Mouse (Mus musculus) MEL (cell line): ENCODE results near the gene Slc39a13. TPM values are rescaled to one million over a fixed set of nuclear protein-coding genes. Genes with fewer than 3 reads are reported as not detected.

Experiments
- DNase-seq: peaks from one replicate; pipeline ENCODE4 v3.0.0; 2011; ENCODE audit warnings: low read depth, low spot score
- H3K27ac ChIP-seq: 2 replicates; pipeline ENCODE4 v1.5.1; 2012; ENCODE audit warnings: low read depth, mild to moderate bottlenecking, control low read depth, low read length, moderate library complexity; ENCODE audit not compliant: control insufficient read depth
- H3K27me3 ChIP-seq, 2 experiments: fragments of 150-350 bp in 1 of 2; sonication (generic) in 1 of 2; 2 replicates each; pipeline ENCODE4 v1.6.1; 2012; ENCODE audit warnings: low read length in 2 of 2, mild to moderate bottlenecking in 2 of 2, improper control_type of control experiment in 1 of 2, moderate library complexity in 1 of 2; ENCODE audit not compliant: insufficient read depth in 2 of 2, control insufficient read depth in 1 of 2
- H3K36me3 ChIP-seq, 2 experiments: 2 replicates each; pipeline ENCODE4 v1.6.1; 2012 to 2014; ENCODE audit warnings: low read length in 2 of 2, improper control_type of control experiment in 1 of 2, inconsistent platforms in 1 of 2, mild to moderate bottlenecking in 1 of 2; ENCODE audit not compliant: insufficient read depth in 2 of 2, control insufficient read depth in 1 of 2
- H3K4me1 ChIP-seq, 2 experiments: fragments of 150-350 bp in 1 of 2; sonication (generic) in 1 of 2; 2 replicates each; pipeline ENCODE4 v1.6.1; 2012; ENCODE audit warnings: low read length in 2 of 2, improper control_type of control experiment in 1 of 2, mild to moderate bottlenecking in 1 of 2; ENCODE audit not compliant: insufficient read depth in 2 of 2, control insufficient read depth in 1 of 2
- H3K4me3 ChIP-seq, 2 experiments: fragments of 150-350 bp in 1 of 2; sonication (generic) in 1 of 2; 2 replicates each; pipeline ENCODE4 v1.5.1; 2012; ENCODE audit warnings: low read depth in 2 of 2, low read length in 2 of 2, mild to moderate bottlenecking in 2 of 2, moderate library complexity in 2 of 2, control low read depth in 1 of 2, improper control_type of control experiment in 1 of 2; ENCODE audit not compliant: control insufficient read depth in 1 of 2, insufficient read depth in 1 of 2
- H3K79me2 ChIP-seq: 2 replicates; pipeline ENCODE4 v1.6.1; 2012; ENCODE audit warnings: mild to moderate bottlenecking, low read length, moderate library complexity; ENCODE audit not compliant: control insufficient read depth, poor library complexity, insufficient read depth
- H3K9ac ChIP-seq: 2 replicates; pipeline ENCODE4 v1.6.1; 2012; ENCODE audit warnings: low read depth, mild to moderate bottlenecking, control low read depth, low read length, moderate library complexity; ENCODE audit not compliant: control insufficient read depth, poor library complexity, severe bottlenecking
- H3K9me3 ChIP-seq: fragments of 150-350 bp; sonication (generic); replicated peaks from 2 replicates; pipeline ENCODE4 v1.6.1; 2012; ENCODE audit warnings: mild to moderate bottlenecking, low read length, improper control_type of control experiment, moderate library complexity; ENCODE audit not compliant: insufficient read depth
- BHLHE40 ChIP-seq: IDR thresholded peaks from 2 replicates; pipeline ENCODE4 v1.6.1; 2012; ENCODE audit warnings: low read depth, mild to moderate bottlenecking, inconsistent platforms, low read length, improper control_type of control experiment, borderline replicate concordance
- CHD1 ChIP-seq: IDR thresholded peaks from 2 replicates; pipeline ENCODE4 v1.6.1; 2012; ENCODE audit warnings: low read depth, mild to moderate bottlenecking, inconsistent platforms, low read length, improper control_type of control experiment
- CTCF ChIP-seq, 3 experiments: IDR thresholded peaks in 2 of 3; conservative IDR thresholded peaks in 1 of 3; 2 replicates each; pipeline ENCODE4 v1.5.1; 2011 to 2012; ENCODE audit warnings: low read length in 3 of 3, low read depth in 2 of 3, mild to moderate bottlenecking in 2 of 3, improper control_type of control experiment in 1 of 3, inconsistent platforms in 1 of 3, mixed read lengths in 1 of 3, moderate library complexity in 1 of 3; ENCODE audit not compliant: control insufficient read depth in 1 of 3, insufficient read depth in 1 of 3, poor library complexity in 1 of 3, severe bottlenecking in 1 of 3
- E2F4 ChIP-seq: IDR thresholded peaks from 2 replicates; pipeline ENCODE4 v1.6.1; 2011; ENCODE audit warnings: low read depth, low read length, improper control_type of control experiment, borderline replicate concordance
- ELF1 ChIP-seq: IDR thresholded peaks from 2 replicates; pipeline ENCODE4 v1.6.1; 2014; ENCODE audit warnings: low read depth, mild to moderate bottlenecking, inconsistent platforms, low read length, improper control_type of control experiment, moderate library complexity
- ETS1 ChIP-seq: IDR thresholded peaks from 2 replicates; pipeline ENCODE4 v1.6.1; 2012; ENCODE audit warnings: low read depth, mild to moderate bottlenecking, inconsistent platforms, low read length, improper control_type of control experiment, moderate library complexity
- HCFC1 ChIP-seq: IDR thresholded peaks from 2 replicates; pipeline ENCODE4 v1.6.1; 2012; ENCODE audit warnings: low read depth, mild to moderate bottlenecking, inconsistent platforms, low read length, improper control_type of control experiment, moderate library complexity
- JUND ChIP-seq: IDR thresholded peaks from 2 replicates; pipeline ENCODE4 v1.6.1; 2011; ENCODE audit warnings: low read depth, mild to moderate bottlenecking, improper control_type of control experiment, low read length
- MAFK ChIP-seq: IDR thresholded peaks from 2 replicates; pipeline ENCODE4 v1.6.1; 2011; ENCODE audit warnings: low read depth, mild to moderate bottlenecking, low read length, improper control_type of control experiment, borderline replicate concordance
- MAX ChIP-seq: IDR thresholded peaks from 2 replicates; pipeline ENCODE4 v1.6.1; 2011; ENCODE audit warnings: low read length, improper control_type of control experiment
- MAZ ChIP-seq: IDR thresholded peaks from 2 replicates; pipeline ENCODE4 v1.6.1; 2012; ENCODE audit warnings: low read depth, mild to moderate bottlenecking, inconsistent platforms, low read length, improper control_type of control experiment
- MEF2A ChIP-seq: IDR thresholded peaks from 2 replicates; pipeline ENCODE4 v1.6.1; 2014; ENCODE audit warnings: low read depth, mild to moderate bottlenecking, inconsistent platforms, low read length, improper control_type of control experiment; ENCODE audit not compliant: poor library complexity, insufficient replicate concordance, severe bottlenecking; ENCODE audit errors: extremely low read depth
- MXI1 ChIP-seq: IDR thresholded peaks from 2 replicates; pipeline ENCODE4 v1.6.1; 2011; ENCODE audit warnings: mild to moderate bottlenecking, low read depth, low read length, improper control_type of control experiment
- MYB ChIP-seq: IDR thresholded peaks from 2 replicates; pipeline ENCODE4 v1.6.1; 2011; ENCODE audit warnings: mild to moderate bottlenecking, low read depth, low read length, improper control_type of control experiment
- MYC ChIP-seq: IDR thresholded peaks from 2 replicates; pipeline ENCODE4 v1.6.1; 2011; ENCODE audit warnings: low read depth, mild to moderate bottlenecking, low read length, improper control_type of control experiment, moderate library complexity
- NRF1 ChIP-seq: IDR thresholded peaks from 2 replicates; pipeline ENCODE4 v1.6.1; 2014; ENCODE audit warnings: low read depth, mild to moderate bottlenecking, inconsistent platforms, low read length, improper control_type of control experiment, moderate library complexity; ENCODE audit not compliant: poor library complexity, insufficient read depth, severe bottlenecking
- POLR2A ChIP-seq, 2 experiments: IDR thresholded peaks; 2 replicates each; pipeline ENCODE4 v1.6.1; 2011 to 2012; ENCODE audit warnings: low read length in 2 of 2, mild to moderate bottlenecking in 2 of 2, control low read depth in 1 of 2, improper control_type of control experiment in 1 of 2, low read depth in 1 of 2, moderate library complexity in 1 of 2; ENCODE audit not compliant: control insufficient read depth in 1 of 2, insufficient read depth in 1 of 2, poor library complexity in 1 of 2
- POLR2AphosphoS2 ChIP-seq: IDR thresholded peaks from 2 replicates; pipeline ENCODE4 v1.6.1; 2011; ENCODE audit warnings: low read length, improper control_type of control experiment
- RAD21 ChIP-seq: IDR thresholded peaks from 2 replicates; pipeline ENCODE4 v1.6.1; 2011; ENCODE audit warnings: mild to moderate bottlenecking, low read depth, low read length, improper control_type of control experiment
- SIN3A ChIP-seq: IDR thresholded peaks from 2 replicates; pipeline ENCODE4 v1.6.1; 2012; ENCODE audit warnings: low read length, improper control_type of control experiment, inconsistent platforms
- SMC3 ChIP-seq: IDR thresholded peaks from 2 replicates; pipeline ENCODE4 v1.6.1; 2011; ENCODE audit warnings: low read depth, low read length, improper control_type of control experiment
- TAL1 ChIP-seq: IDR thresholded peaks from 2 replicates; pipeline ENCODE4 v1.6.1; 2012; ENCODE audit warnings: mild to moderate bottlenecking, inconsistent platforms, low read length, moderate library complexity, mixed read lengths
- TBP ChIP-seq: IDR thresholded peaks from 2 replicates; pipeline ENCODE4 v1.8.0; 2011; ENCODE audit warnings: low read depth, low read length, improper control_type of control experiment
- TCF12 ChIP-seq: IDR thresholded peaks from 2 replicates; pipeline ENCODE4 v1.6.1; 2014; ENCODE audit warnings: low read depth, mild to moderate bottlenecking, inconsistent platforms, low read length, improper control_type of control experiment, moderate library complexity
- UBTF ChIP-seq: IDR thresholded peaks from 2 replicates; pipeline ENCODE4 v1.6.1; 2012; ENCODE audit warnings: low read depth, mild to moderate bottlenecking, inconsistent platforms, low read length, improper control_type of control experiment, moderate library complexity, borderline replicate concordance; ENCODE audit not compliant: insufficient read depth
- USF1 ChIP-seq: IDR thresholded peaks from 2 replicates; pipeline ENCODE4 v1.6.1; 2014; ENCODE audit warnings: low read depth, mild to moderate bottlenecking, inconsistent platforms, low read length, improper control_type of control experiment, moderate library complexity
- USF2 ChIP-seq, 2 experiments: IDR thresholded peaks; 2 replicates each; pipeline ENCODE4 v1.6.1; 2011 to 2012; ENCODE audit warnings: improper control_type of control experiment in 2 of 2, low read length in 2 of 2, borderline replicate concordance in 1 of 2, inconsistent platforms in 1 of 2, low read depth in 1 of 2, mild to moderate bottlenecking in 1 of 2; ENCODE audit not compliant: insufficient read depth in 1 of 2
- ZKSCAN1 ChIP-seq: IDR thresholded peaks from 2 replicates; pipeline ENCODE4 v1.6.1; 2012; ENCODE audit warnings: low read depth, mild to moderate bottlenecking, inconsistent platforms, low read length, improper control_type of control experiment, moderate library complexity
- ZMIZ1 ChIP-seq: IDR thresholded peaks from 2 replicates; pipeline ENCODE4 v1.6.1; 2012; ENCODE audit warnings: low read depth, mild to moderate bottlenecking, inconsistent platforms, low read length, improper control_type of control experiment, moderate library complexity
- ZNF384 ChIP-seq: IDR thresholded peaks from 2 replicates; pipeline ENCODE4 v1.6.1; 2012; ENCODE audit warnings: low read depth, mild to moderate bottlenecking, inconsistent platforms, low read length, improper control_type of control experiment
- polyA plus RNA-seq, 2 experiments: library from polyadenylated mRNA; stranded (reverse) in 1 of 2; unstranded in 1 of 2; fragments of >175 nt in 1 of 2; fragments of >200 nt in 1 of 2; gene quantifications; 2 replicates each; pipeline versions ENCODE4 v1.2.1 to v1.2.4; 2012; ENCODE audit warnings: low replicate concordance in 2 of 2, low read depth in 1 of 2; ENCODE audit not compliant: insufficient read length in 2 of 2, insufficient read depth in 1 of 2, missing spikeins in 1 of 2
- total RNA-seq: library from RNA; depleted of rRNA; stranded (reverse); fragments of 300-350 nt; gene quantifications from 2 replicates; pipeline ENCODE4 v1.2.3, GENCODE M21; 2012

The Slc39a13 gene
- total and polyA plus RNA-seq, 3 experiments, result 9.4 to 19.1 TPM; not detected in 1

DNA sequence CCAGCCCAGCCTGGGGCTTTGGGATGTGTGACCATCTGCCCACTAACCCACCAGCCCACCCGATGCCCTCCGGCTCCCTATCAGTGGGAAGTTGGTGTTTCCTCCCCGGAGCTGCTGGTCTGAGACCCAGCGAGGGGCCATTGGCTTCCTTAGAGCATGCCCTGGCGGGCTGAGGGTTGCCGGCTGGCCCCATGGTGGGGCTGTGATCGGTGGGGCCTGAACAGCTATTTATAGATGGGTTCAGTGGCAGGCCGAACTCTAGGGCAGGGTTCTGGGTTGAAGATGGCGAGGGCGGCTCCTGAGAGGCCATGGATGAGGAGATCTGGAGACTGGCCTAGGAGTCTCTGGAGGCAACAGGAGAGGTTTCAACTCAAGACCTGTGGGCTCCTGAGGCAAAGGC lies 26.8 kb upstream of the Slc39a13 start:
- no peak for TF ChIP-seq CHD1
- TF ChIP-seq MEF2A, result no peak
- TF ChIP-seq MYC, result no peak
- no peak for TF ChIP-seq BHLHE40
- peak overlapping the region; percentile 91 for H3K9ac ChIP-seq
- H3K27me3 ChIP-seq, result no peaks in the 10 kb centered on the region
- DNase-seq, result no peak
- H3K4me1 ChIP-seq, result peaks cover 11 to 27% of the 10 kb centered on the region in 2 experiments
- peaks cover 43% of the 10 kb centered on the region for H3K79me2 ChIP-seq
- H3K27ac ChIP-seq, result peak overlapping the region; percentile 85
- H3K36me3 ChIP-seq, result peaks cover 6 to 22% of the 10 kb centered on the region in 2 experiments; a peak in 3 of 4 replicates
- peak overlapping the region; percentile 69 to 83 for H3K4me3 ChIP-seq
- no peaks in the 10 kb centered on the region for H3K9me3 ChIP-seq

- H3K4me1 ChIP-seq, result peaks cover 11 to 27% of the 10 kb centered on the region in 2 experiments
- H3K4me3 ChIP-seq, result peak overlapping the region; percentile 69 to 83
- H3K79me2 ChIP-seq, result peaks cover 38% of the 10 kb centered on the region
- H3K9me3 ChIP-seq, result no peaks in the 10 kb centered on the region
- peak; percentile 84 for DNase-seq
- no peaks in the 10 kb centered on the region for H3K27me3 ChIP-seq
- peak overlapping the region; percentile 85 for H3K27ac ChIP-seq
- peak overlapping the region; percentile 91 for H3K9ac ChIP-seq
- H3K36me3 ChIP-seq, result peaks cover 6 to 17% of the 10 kb centered on the region in 2 experiments; a peak in 3 of 4 replicates
- TF ChIP-seq CTCF (IDR thresholded peaks at IDR 0.05 in 2 of 3, conservative IDR thresholded peaks at IDR 0.05 in 1 of 3; ENCODE audit: control insufficient read depth in 1 of 3, insufficient read depth in 1 of 3, low read depth in 2 of 3, low read length in 3 of 3, poor library complexity in 1 of 3, severe bottlenecking in 1 of 3) (no peak), MXI1 (no peak), USF1 (no peak), RAD21 (no peak), MYB (no peak), MAX (no peak), USF2 (IDR thresholded peaks at IDR 0.05; ENCODE audit: borderline replicate concordance in 1 of 2, insufficient read depth in 1 of 2, low read depth in 1 of 2, low read length in 2 of 2) (no peak), MYC (no peak), HCFC1 (no peak), MAZ (peak; percentile 55; the same call in 1 of the 2 replicates), POLR2A (IDR thresholded peaks at IDR 0.05; ENCODE audit: control insufficient read depth in 1 of 2, insufficient read depth in 1 of 2, low read depth in 1 of 2, low read length in 2 of 2, poor library complexity in 1 of 2) (peak; percentile 27 to 70; a peak in 3 of 4 replicates), POLR2AphosphoS2 (no peak), ZMIZ1 (peak; percentile 66; the same call in 1 of the 2 replicates), BHLHE40 (peak; percentile 66; the same call in 1 of the 2 replicates), MAFK (no peak), CHD1 (no peak), TCF12 (peak; percentile 88), TAL1 (peak; percentile 82), ETS1 (peak; percentile 92), TBP (0 out of 2 replicates have a peak, but pooled peaks have one; percentile 31), SMC3 (no peak), E2F4 (no peak), NRF1 (no peak), ZNF384 (no peak), ZKSCAN1 (no peak), UBTF (no peak), SIN3A (peak; percentile 59), ELF1 (peak; percentile 59; the same call in 1 of the 2 replicates), JUND (no peak)
Measured at GRCm38 (mm10) chr2:91096524-91096923, 26.3 kb upstream of the Slc39a13 start.
